Mouse (Mus musculus) forebrain, embryonic 12.5 days (tissue): ENCODE results near the gene Foxd1. TPM values are rescaled to one million over a fixed set of nuclear protein-coding genes. Genes with fewer than 3 reads are reported as not detected.

ENCODE experiments used
- ATAC-seq: fragments of 200-750 bp; cut with Nextera tagmentation; 2 replicates; pipeline ENCODE4 v1.8.0; 2017; ENCODE audit warnings: moderate TSS enrichment; ENCODE audit not compliant: low FRiP score
- H3K27ac ChIP-seq: fragments of 300-500 bp; sonication (generic); 2 replicates; pipeline ENCODE4 v1.5.1; 2016; ENCODE audit warnings: mild to moderate bottlenecking
- H3K27me3 ChIP-seq: fragments of 300-500 bp; sonication (generic); 2 replicates; pipeline ENCODE4 v1.6.1; 2016; ENCODE audit warnings: mild to moderate bottlenecking
- H3K36me3 ChIP-seq: fragments of 300-500 bp; sonication (generic); replicated peaks from 2 replicates; pipeline ENCODE4 v1.6.1; 2016; ENCODE audit warnings: mild to moderate bottlenecking
- H3K4me1 ChIP-seq: fragments of 300-500 bp; sonication (generic); 2 replicates; pipeline ENCODE4 v1.6.1; 2016
- H3K4me2 ChIP-seq: fragments of 300-500 bp; sonication (generic); 2 replicates; pipeline ENCODE4 v1.6.1; 2016; ENCODE audit warnings: mild to moderate bottlenecking, moderate library complexity
- H3K4me3 ChIP-seq: fragments of 300-500 bp; sonication (generic); replicated peaks from 2 replicates; pipeline ENCODE4 v1.5.1; 2016; ENCODE audit warnings: mild to moderate bottlenecking
- H3K9ac ChIP-seq: fragments of 300-500 bp; sonication (generic); 2 replicates; pipeline ENCODE4 v1.6.1; 2016; ENCODE audit warnings: mild to moderate bottlenecking
- H3K9me3 ChIP-seq: fragments of 300-500 bp; sonication (generic); 2 replicates; pipeline ENCODE4 v1.6.1; 2016
- WGBS: fragments of 180-500 bp; shearing (Covaris S2); methylation state at CpG from one replicate; pipeline ENCODE4 v1.1.7; 2016; 5-methylcytosine and 5-hydroxymethylcytosine counted together
- polyA plus RNA-seq: library from polyadenylated mRNA; unstranded; fragments of >200 nt; fragmentation: Nextera tagmentation; extraction: Ambion mirVana; gene quantifications from 2 replicates; pipeline ENCODE4 v1.2.1, GENCODE M21; 2016

The Foxd1 gene
- polyA plus RNA-seq, 1 experiment from 2014 or later, result 4.2 TPM

GRCm38 (mm10) chr13:98356973-98357425 lies 3.0 kb downstream of the Foxd1 start:
- no peaks in the 10 kb centered on the region for H3K36me3 ChIP-seq
- no peak for ATAC-seq
- H3K9ac ChIP-seq, result no peak overlapping the region; the same call in 1 of the 2 replicates
- peak overlapping the region; percentile 36 for H3K4me2 ChIP-seq
- peaks cover 84% of the 10 kb centered on the region for H3K27me3 ChIP-seq
- H3K27ac ChIP-seq, result no peak overlapping the region
- peak overlapping the region; percentile 23 for H3K4me3 ChIP-seq
- H3K4me1 ChIP-seq, result peaks cover 36% of the 10 kb centered on the region
- H3K9me3 ChIP-seq, result no peaks in the 10 kb centered on the region
- WGBS, result 6% methylated on average over 6 of the region's 6 CpGs

DNA sequence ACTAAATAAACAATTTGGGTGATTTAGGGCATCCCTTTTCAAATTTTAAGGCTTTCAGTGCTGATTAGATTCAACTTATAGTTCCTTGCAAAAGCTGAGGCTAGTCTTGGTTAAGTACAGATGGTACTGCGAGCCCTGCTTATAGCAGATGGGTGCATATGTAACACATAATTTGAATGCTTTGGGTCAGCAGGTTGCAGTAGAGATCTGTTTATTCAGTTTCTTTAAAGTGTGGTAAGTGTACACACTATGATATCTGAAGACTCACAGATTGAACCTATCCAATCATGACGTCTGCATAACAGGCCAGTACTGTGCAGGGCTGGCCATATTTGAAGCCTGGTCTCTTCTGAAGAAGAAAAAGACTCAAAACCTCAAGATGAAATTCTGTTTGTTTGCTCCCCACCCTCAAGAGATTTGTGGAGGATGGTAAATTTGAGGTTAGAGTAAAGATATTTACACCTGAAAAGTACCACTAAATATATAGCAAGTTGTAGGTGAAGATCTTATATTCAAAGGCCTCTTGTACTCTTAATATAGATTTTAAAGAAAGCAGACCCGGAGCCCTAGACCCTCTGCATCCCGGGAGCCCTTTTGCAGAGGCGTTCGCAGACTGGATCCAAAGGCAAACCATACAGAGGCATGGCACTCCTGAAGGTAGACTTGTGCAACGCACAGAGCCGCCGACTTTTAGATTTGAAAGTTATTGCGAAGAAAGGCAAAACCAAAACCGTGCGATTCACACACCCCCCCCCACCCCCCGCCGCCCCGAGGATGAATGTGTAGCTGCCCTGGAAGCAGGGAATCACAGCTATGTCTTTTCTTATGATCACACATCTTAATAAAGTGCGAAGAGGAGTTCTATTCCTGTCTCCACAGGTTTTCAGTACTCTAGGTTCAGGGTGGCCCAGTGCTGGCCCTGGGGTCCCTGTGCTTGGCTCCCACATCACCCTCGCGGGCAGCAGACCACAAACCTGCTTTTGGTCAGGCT lies 3.7 kb downstream of the Foxd1 start:
- no peak for ATAC-seq
- Histone ChIP-seq H3K4me1 (peaks cover 36% of the 10 kb centered on the region), H3K27ac (peak overlapping the region; percentile 75), H3K4me2 (peak overlapping the region; percentile 36), H3K9me3 (no peaks in the 10 kb centered on the region), H3K36me3 (no peaks in the 10 kb centered on the region), H3K27me3 (peaks cover 84% of the 10 kb centered on the region), H3K9ac (no peak overlapping the region; the same call in 1 of the 2 replicates), H3K4me3 (peak overlapping the region; percentile 23)
- 1% methylated on average over 18 of the region's 18 CpGs for WGBS

DNA sequence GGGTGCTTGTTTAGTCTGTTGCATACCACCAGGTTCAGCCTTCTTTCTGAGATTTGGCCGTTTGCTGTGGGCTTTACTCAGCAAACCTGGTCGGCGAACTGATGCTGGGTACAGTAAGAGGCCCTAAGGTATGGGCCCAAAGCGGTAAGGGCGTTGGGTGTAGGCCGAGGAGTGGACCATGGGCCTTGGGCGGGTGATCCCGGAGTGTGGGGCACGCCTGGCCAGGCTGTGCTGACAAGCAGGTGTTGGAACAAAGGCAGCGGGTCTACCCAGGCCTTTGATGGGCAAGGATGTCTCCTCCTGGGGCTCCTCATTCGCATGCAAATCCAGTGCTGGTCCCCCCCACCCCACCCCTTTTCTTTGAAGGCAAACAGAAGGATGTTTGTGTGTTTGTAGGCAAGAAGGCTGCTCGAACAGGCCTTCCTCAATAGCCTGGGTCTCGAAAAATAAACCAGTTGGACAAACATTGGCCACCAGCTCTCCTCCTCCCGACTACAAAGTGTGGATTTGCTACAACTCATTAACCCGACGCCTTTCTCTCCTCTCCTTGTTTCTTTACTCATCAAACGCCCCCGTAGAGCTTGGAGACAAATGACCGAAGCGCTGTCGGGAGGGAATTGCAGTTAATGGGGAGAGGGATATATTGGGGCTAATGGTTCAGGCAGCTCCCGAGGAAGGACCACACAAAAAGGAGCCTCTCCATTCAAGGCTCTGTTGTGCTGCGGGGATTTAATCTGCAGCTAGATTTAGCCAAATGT lies 4.6 kb downstream of the Foxd1 start:
- Histone ChIP-seq H3K4me3 (peak overlapping the region; percentile 23), H3K36me3 (no peaks in the 10 kb centered on the region), H3K9me3 (no peaks in the 10 kb centered on the region), H3K27ac (peak overlapping the region; percentile 75), H3K4me1 (peaks cover 34% of the 10 kb centered on the region), H3K27me3 (peaks cover 85% of the 10 kb centered on the region), H3K9ac (no peak overlapping the region), H3K4me2 (peak overlapping the region; percentile 36)
- peak; percentile 55 for ATAC-seq
- 1% methylated on average over 23 of the region's 23 CpGs for WGBS

- H3K4me3 ChIP-seq, result no peak overlapping the region
- no peak overlapping the region for H3K9ac ChIP-seq
- H3K4me2 ChIP-seq, result peak overlapping the region; percentile 13; the same call in 1 of the 2 replicates
- no peaks in the 10 kb centered on the region for H3K36me3 ChIP-seq
- no peaks in the 10 kb centered on the region for H3K9me3 ChIP-seq
- no peak for ATAC-seq
- WGBS, result under 1% methylated on average over 6 of the region's 8 CpGs
- peaks cover 82% of the 10 kb centered on the region for H3K27me3 ChIP-seq
- 0 out of 2 replicates have a peak overlapping the region, but pooled peaks have one; percentile 75 for H3K27ac ChIP-seq
- peaks cover 27% of the 10 kb centered on the region for H3K4me1 ChIP-seq
These were observed 5.3 kb downstream of the Foxd1 start for GRCm38 (mm10) chr13:98359337-98359736.

DNA sequence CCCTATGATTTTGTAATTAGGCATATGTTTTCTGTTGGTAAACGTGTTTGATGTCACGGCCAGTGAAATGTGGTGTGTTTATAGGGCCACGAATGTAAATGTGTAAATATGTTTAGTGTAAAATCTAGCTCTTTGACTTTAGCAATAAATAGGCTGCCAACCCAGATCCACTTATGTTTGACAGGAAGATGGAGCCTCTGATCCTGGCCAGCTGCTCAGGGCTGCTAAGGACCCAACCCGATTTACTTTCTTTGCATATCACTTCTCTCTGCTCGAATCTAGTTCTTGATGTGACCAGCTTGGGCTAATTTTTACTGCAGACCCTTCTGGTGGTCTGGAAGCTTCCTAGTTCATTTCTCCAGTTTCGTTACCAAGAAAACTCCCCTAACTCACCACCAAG lies 6.3 kb downstream of the Foxd1 start:
- H3K36me3 ChIP-seq, result no peaks in the 10 kb centered on the region

GRCm38 (mm10) chr13:98361161-98361560 lies 7.1 kb downstream of the Foxd1 start:
- Histone ChIP-seq H3K4me2 (no peak overlapping the region), H3K9ac (no peak overlapping the region)
- no peak for ATAC-seq

More for the DNA sequence above, 6.3 kb downstream of the Foxd1 start:
- WGBS, result 4% methylated on average over 6 of the region's 6 CpGs
- Histone ChIP-seq H3K4me1 (peaks cover 17% of the 10 kb centered on the region), H3K9ac (no peak overlapping the region), H3K4me3 (no peak overlapping the region), H3K4me2 (no peak overlapping the region), H3K9me3 (no peaks in the 10 kb centered on the region), H3K27me3 (peaks cover 82% of the 10 kb centered on the region), H3K27ac (no peak overlapping the region)
- no peak for ATAC-seq

GRCm38 (mm10) chr13:98363046-98363445 lies 9.0 kb downstream of the Foxd1 start:
- Histone ChIP-seq H3K9ac (no peak overlapping the region), H3K27ac (no peak overlapping the region), H3K27me3 (peaks cover 89% of the 10 kb centered on the region), H3K9me3 (no peaks in the 10 kb centered on the region), H3K4me3 (no peak overlapping the region), H3K4me2 (no peak overlapping the region), H3K36me3 (no peaks in the 10 kb centered on the region), H3K4me1 (peaks cover 18% of the 10 kb centered on the region)
- no peak for ATAC-seq
- 4% methylated on average over 4 of the region's 4 CpGs for WGBS

More at GRCm38 (mm10) chr13:98361161-98361560, 7.1 kb downstream of the Foxd1 start:
- Histone ChIP-seq H3K36me3 (no peaks in the 10 kb centered on the region), H3K27ac (no peak overlapping the region), H3K4me1 (peaks cover 16% of the 10 kb centered on the region), H3K9me3 (no peaks in the 10 kb centered on the region), H3K27me3 (peaks cover 82% of the 10 kb centered on the region), H3K4me3 (no peak overlapping the region)
- 2% methylated on average over 5 of the region's 5 CpGs for WGBS

- WGBS, result 1% methylated on average over 8 of the region's 8 CpGs
- Histone ChIP-seq H3K27ac (no peak overlapping the region), H3K36me3 (no peaks in the 10 kb centered on the region), H3K9me3 (no peaks in the 10 kb centered on the region), H3K9ac (no peak overlapping the region), H3K27me3 (peaks cover 89% of the 10 kb centered on the region), H3K4me2 (no peak overlapping the region), H3K4me1 (peaks cover 8% of the 10 kb centered on the region), H3K4me3 (no peak overlapping the region)
- ATAC-seq, result no peak
These were observed 11.0 kb downstream of the Foxd1 start for GRCm38 (mm10) chr13:98365081-98365480.

DNA sequence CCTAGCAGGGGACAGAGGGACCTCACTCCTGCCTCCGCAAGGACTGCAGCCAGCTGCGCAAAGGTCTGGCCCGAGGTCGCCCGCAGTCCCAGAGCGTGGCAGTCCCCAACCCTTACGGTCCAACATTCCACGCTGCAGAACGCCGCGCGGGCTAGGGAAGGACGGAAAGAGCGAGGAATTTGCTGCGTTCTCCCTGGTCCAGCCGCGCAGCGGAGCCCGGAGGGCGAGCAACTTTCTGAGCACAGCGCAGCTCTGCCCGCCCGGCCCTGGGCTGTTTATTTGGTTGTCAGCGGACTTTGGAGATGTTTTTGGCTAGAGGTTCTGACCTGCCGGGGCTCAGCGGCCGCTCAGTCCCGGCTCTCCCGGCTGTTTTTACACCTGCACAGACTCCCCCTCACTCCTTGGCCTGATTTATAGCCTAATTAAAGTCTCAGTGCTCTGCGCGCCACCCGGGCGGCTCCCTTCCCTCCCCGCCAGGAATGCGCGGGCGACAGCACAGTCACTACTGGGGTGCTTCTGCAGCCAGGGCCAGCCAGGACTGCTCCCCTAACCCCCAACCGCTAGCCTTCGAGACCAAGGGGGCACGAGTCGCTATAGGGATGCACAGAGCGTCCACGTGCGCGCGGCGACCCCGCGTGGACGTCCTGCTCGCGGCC lies 11.9 kb downstream of the Foxd1 start:
- ATAC-seq, result peak; percentile 36
- peak overlapping the region; percentile 49 for H3K4me2 ChIP-seq
- peaks cover 8% of the 10 kb centered on the region for H3K4me1 ChIP-seq
- peak overlapping the region; percentile 21 for H3K4me3 ChIP-seq
- no peak overlapping the region for H3K9ac ChIP-seq
- H3K36me3 ChIP-seq, result no peaks in the 10 kb centered on the region
- H3K9me3 ChIP-seq, result no peaks in the 10 kb centered on the region
- WGBS, result under 1% methylated on average over 52 of the region's 52 CpGs
- H3K27ac ChIP-seq, result no peak overlapping the region
- peaks cover 88% of the 10 kb centered on the region for H3K27me3 ChIP-seq

DNA sequence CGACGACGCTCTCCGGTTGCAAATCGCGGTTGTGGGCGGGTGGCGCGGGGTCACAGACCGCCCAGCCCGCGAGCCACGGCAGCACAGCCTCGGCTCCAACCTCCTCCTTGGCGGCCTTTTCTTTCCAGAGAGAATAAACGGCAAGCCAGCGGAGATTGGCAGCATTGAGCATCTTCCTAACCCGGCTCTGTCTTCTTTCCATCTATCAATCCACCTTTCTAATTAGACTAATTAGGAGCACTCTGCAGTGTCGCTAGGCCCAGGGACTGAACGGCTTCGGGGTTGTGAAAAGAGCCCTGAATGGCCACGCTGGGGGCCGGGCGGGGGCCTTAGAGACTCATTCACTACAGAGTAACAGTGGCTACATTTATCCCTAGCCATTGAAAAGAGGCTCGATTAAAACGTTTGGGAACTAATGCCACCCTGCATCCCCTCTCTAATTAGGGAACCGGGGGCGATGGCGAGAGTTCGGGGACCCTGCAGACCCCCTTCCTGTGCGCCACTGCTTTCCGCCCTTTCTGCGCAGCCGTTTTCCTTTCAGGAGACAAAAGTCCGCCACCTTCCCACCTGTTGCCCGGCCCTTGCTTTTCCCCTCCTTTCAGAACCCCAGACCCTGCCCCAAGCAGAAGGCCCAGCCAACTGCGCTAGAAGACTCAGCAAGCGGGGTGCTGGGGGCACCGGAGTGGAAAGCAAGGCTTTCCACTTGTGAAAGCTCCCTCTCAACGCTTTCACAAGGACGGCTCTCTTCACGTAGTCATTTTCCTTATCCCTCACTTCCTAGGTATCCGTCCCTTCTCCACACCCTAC lies 12.6 kb downstream of the Foxd1 start:
- H3K27me3 ChIP-seq, result peaks cover 88% of the 10 kb centered on the region
- whole genome bisulfite sequencing, result under 1% methylated on average over 43 of the region's 43 CpGs
- ATAC-seq, result peak; percentile 46; the same call in 1 of the 2 replicates
- H3K4me3 ChIP-seq, result peak overlapping the region; percentile 21
- no peaks in the 10 kb centered on the region for H3K9me3 ChIP-seq
- H3K36me3 ChIP-seq, result no peaks in the 10 kb centered on the region
- no peak overlapping the region for H3K27ac ChIP-seq
- peak overlapping the region; percentile 49 for H3K4me2 ChIP-seq
- H3K4me1 ChIP-seq, result peaks cover 8% of the 10 kb centered on the region
- H3K9ac ChIP-seq, result no peak overlapping the region

GRCm38 (mm10) chr13:98367601-98368000 lies 13.6 kb downstream of the Foxd1 start:
- H3K4me1 ChIP-seq, result peaks cover 8% of the 10 kb centered on the region
- H3K9me3 ChIP-seq, result no peaks in the 10 kb centered on the region
- H3K4me3 ChIP-seq, result no peak overlapping the region
- WGBS, result 5% methylated on average over 3 of the region's 3 CpGs
- peaks cover 88% of the 10 kb centered on the region for H3K27me3 ChIP-seq
- H3K9ac ChIP-seq, result no peak overlapping the region
- ATAC-seq, result no peak
- H3K36me3 ChIP-seq, result no peaks in the 10 kb centered on the region
- no peak overlapping the region for H3K4me2 ChIP-seq
- no peak overlapping the region for H3K27ac ChIP-seq
